Mouse (Mus musculus): ENCODE results near the gene Edn2. TPM values are rescaled to one million over a fixed set of nuclear protein-coding genes. Genes with fewer than 3 reads are reported as not detected.

Edn2 gene
- not detected in 2 replicates for polyA plus RNA-seq (2012)

- TF ChIP-seq GATA1 (IDR thresholded peaks at IDR 0.05; ENCODE audit: low read length) = no peak
These were observed at the start of gene Edn2 for GRCm38 (mm10) chr4:120161166-120161949. TSS of gene Edn2 (plus strand) at chr4:120161206.

DNA sequence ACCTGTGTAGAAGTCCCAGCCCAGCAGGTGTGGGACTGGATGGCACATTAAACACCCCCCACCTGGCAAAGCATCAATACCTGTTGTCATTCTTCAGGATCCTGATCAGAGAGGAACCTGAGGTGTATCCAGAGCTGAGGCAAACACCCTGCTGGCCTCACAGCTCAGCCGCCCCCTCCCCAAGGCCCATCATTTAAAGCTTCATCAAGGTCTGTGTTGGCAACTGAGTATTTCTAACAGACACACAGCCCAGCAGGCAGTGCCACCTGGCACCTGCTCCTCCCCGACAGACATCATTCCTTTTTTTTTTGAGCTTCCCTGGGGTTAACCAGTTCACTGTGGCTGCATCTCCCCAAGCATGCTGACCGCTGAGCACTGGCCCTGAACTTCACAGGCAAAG lies 45.5 kb upstream of the Edn2 start:
- no peak for TF ChIP-seq GATA1 (IDR thresholded peaks at IDR 0.05; ENCODE audit: low read length)

GRCm38 (mm10) chr4:120116312-120116711 lies 44.7 kb upstream of the Edn2 start:
- TF ChIP-seq GATA1 (IDR thresholded peaks at IDR 0.05; ENCODE audit: low read length) = no peak

DNA sequence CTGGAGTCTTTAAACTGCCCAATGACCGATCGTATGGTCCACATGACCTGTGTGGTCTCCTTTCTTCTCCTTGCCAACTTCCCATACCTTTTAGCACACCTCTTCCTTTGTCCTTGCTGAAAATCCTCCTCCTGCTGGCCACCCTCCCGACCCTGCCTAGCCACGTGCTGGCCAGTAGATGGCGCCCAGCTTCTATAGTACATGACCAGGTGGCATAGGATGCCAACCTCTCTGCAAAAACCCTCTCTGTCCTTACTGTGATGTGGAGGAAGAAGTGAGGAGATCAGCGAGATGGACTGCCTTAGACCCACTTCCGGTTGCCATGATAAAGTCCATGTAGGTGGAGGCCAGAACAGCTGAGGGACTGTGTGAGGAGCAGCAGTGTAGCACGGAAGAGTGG lies 40.7 kb upstream of the Edn2 start:
- no peak for TF ChIP-seq GATA1 (IDR thresholded peaks at IDR 0.05; ENCODE audit: low read length)

DNA sequence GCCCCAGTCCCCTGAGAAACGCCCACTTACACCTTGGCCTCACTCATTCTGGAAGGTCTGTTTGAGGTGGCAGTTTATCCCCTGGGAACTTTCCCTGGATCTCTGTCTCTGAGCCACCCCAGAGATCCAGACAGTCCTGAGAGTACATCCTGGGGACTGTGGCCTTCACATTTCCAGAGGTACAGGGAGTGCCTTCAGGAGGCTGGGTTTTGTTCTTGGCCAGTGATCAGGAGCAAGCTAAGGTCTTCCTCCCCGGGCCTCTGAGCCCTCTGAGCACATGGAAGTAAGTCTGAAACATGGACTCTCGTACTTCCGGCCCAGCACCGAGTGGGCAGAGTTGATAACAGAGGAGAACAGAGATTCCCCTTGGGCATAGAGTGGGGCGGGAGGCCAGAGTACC lies 36.4 kb upstream of the Edn2 start:
- no peak for TF ChIP-seq GATA1 (IDR thresholded peaks at IDR 0.05; ENCODE audit: low read length)

GRCm38 (mm10) chr4:120126047-120126446 lies 35.0 kb upstream of the Edn2 start:
- TF ChIP-seq GATA1 (IDR thresholded peaks at IDR 0.05; ENCODE audit: low read length) = no peak

- TF ChIP-seq GATA1 (IDR thresholded peaks at IDR 0.05; ENCODE audit: low read length) = no peak
These were observed 33.7 kb upstream of the Edn2 start for GRCm38 (mm10) chr4:120127333-120127732.

DNA sequence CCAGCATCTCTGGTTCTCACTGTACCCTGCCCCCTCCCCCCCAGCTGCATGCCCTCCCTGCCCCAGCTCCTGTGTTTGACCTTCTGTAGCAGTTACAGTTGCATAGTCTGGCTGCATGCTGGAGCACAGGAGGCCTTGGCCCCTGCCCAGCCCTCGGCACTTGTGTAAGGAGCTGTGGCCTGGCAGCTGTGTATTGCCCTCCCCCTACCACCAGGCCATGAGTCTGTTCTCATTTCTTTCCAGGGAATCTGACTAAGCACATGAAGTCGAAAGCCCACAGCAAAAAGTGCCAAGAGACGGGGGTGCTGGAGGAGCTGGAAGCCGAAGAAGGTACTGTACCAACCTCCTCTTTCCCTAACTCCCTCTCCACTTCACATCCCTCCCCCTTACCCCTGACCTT lies 33.0 kb upstream of the Edn2 start:
- no peak for TF ChIP-seq GATA1 (IDR thresholded peaks at IDR 0.05; ENCODE audit: low read length)

GRCm38 (mm10) chr4:120129233-120129885 lies 31.6 kb upstream of the Edn2 start:
- no peak for TF ChIP-seq GATA1 (IDR thresholded peaks at IDR 0.05; ENCODE audit: low read length)

DNA sequence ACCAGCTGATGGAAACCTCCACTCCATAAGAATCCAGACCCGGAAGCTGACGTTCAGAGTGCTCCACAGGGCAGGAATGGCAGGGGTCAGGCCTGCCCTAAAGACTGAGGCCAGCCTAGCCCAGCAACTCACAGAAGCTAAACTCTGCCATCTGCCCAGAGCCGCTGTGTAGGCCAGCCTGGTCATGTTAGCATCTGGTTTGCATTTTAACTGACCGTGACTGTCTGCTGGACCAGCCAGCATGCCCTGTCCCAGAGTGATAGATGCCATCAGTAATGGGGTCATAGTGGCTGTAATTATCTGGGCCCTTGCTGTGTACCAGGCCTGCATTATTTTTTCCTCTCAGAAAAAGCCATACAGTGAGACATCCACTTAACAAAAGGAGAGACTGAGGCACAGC lies 30.1 kb upstream of the Edn2 start:
- TF ChIP-seq GATA1 (IDR thresholded peaks at IDR 0.05; ENCODE audit: low read length) = no peak

DNA sequence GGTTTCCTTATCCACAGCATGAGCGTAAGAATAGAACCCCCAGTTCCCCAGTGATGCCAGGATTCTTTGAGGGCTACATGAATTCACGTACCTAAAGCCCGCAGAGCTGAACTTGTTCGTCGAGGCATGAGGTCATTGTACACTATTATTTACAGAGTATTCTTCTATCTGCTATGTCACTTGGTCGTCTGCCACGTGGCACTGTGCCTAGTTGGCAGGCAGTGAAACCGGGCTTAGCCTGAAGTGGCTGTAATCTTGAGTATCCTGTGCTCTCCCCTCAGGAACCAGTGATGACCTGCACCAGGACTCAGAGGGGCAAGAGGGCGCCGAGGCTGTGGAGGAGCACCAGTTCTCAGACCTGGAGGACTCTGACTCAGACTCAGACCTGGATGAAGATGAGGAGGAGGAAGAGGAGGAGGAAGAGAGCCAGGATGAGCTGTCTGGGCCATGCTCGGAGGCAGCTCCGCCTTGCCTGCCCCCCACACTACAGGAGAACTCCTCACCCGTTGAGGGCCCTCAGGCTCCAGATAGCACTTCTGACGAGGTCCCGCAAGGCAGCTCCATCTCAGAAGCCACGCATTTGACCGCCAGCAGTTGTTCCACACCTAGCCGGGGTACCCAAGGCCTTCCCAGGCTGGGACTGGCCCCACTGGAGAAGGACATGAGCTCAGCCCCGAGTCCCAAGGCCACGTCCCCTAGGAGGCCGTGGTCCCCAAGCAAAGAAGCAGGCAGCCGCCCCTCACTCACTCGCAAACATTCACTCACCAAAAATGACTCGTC lies 29.4 kb upstream of the Edn2 start:
- no peak for TF ChIP-seq GATA1 (IDR thresholded peaks at IDR 0.05; ENCODE audit: low read length)

- no peak for TF ChIP-seq GATA1 (IDR thresholded peaks at IDR 0.05; ENCODE audit: low read length)
These were observed 26.8 kb upstream of the Edn2 start for GRCm38 (mm10) chr4:120134223-120134622.

- no peak for TF ChIP-seq GATA1 (IDR thresholded peaks at IDR 0.05; ENCODE audit: low read length)
These were observed 19.2 kb upstream of the Edn2 start for GRCm38 (mm10) chr4:120141810-120142209.

DNA sequence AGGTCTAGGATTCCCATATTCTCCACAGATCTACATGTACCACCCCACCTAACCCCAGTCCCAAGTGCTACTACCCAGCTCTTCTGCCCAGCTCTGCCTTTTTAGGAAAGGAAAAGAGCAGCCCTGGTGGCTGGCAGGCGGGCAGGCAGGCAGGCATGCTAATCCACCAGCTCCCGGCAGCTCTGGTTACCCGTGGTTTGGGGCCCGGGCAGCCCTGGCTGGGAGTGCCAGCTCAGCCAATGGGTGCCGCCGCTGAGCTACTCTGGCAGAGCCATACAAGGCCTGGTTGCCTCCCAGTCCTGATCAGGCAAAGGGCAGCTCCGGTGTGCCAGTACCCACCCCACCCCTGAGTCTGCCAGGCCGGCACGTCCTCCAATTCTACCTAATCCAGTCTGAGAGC lies 18.1 kb upstream of the Edn2 start:
- TF ChIP-seq GATA1 (IDR thresholded peaks at IDR 0.05; ENCODE audit: low read length) = no peak

GRCm38 (mm10) chr4:120144343-120144742 lies 16.7 kb upstream of the Edn2 start:
- TF ChIP-seq GATA1 (IDR thresholded peaks at IDR 0.05; ENCODE audit: low read length) = no peak

- no peak for TF ChIP-seq GATA1 (IDR thresholded peaks at IDR 0.05; ENCODE audit: low read length)
These were observed 15.1 kb upstream of the Edn2 start for GRCm38 (mm10) chr4:120145931-120146330.

Measured in G1E-ER4 (cell line).